Mouse (Mus musculus) midbrain, embryonic 14.5 days (tissue): ENCODE measurements around the gene Casz1. TPM values are rescaled to one million over a fixed set of nuclear protein-coding genes. Genes with fewer than 3 reads are reported as not detected.

Experiments used
- ATAC-seq: fragments of 200-750 bp; cut with Nextera tagmentation; 2 replicates; pipeline ENCODE4 v1.8.0; 2017; ENCODE audit warnings: moderate number of reproducible peaks, moderate library complexity; ENCODE audit not compliant: low FRiP score, low TSS enrichment
- DNase-seq: peaks from one replicate; pipeline ENCODE4 v3.0.0-alpha.2; 2015
- H3K27ac ChIP-seq: fragments of 300-500 bp; sonication (generic); replicated peaks from 2 replicates; pipeline ENCODE4 v1.5.1; 2014; ENCODE audit warnings: mild to moderate bottlenecking, low read depth, low read length, moderate library complexity
- H3K27me3 ChIP-seq: fragments of 300-500 bp; sonication (generic); 2 replicates; pipeline ENCODE4 v1.6.1; 2014; ENCODE audit warnings: low read length, control low read depth, mixed read lengths; ENCODE audit not compliant: control insufficient read depth, insufficient read depth
- H3K36me3 ChIP-seq: fragments of 300-500 bp; sonication (generic); 2 replicates; pipeline ENCODE4 v1.6.1; 2014; ENCODE audit warnings: low read length, control low read depth; ENCODE audit not compliant: control insufficient read depth, insufficient read depth
- H3K4me1 ChIP-seq: fragments of 300-500 bp; sonication (generic); 2 replicates; pipeline ENCODE4 v1.6.1; 2014; ENCODE audit warnings: mild to moderate bottlenecking, antibody characterized with exemption, low read length, control low read depth; ENCODE audit not compliant: control insufficient read depth, insufficient read depth
- H3K4me2 ChIP-seq: fragments of 300-500 bp; sonication (generic); 2 replicates; pipeline ENCODE4 v1.6.1; 2014; ENCODE audit warnings: mild to moderate bottlenecking, low read length, moderate library complexity
- H3K4me3 ChIP-seq: fragments of 300-500 bp; sonication (generic); replicated peaks from 2 replicates; pipeline ENCODE4 v1.5.1; 2014; ENCODE audit warnings: low read depth, low read length
- H3K9ac ChIP-seq: fragments of 300-500 bp; sonication (generic); replicated peaks from 2 replicates; pipeline ENCODE4 v1.6.1; 2014; ENCODE audit warnings: mild to moderate bottlenecking, low read length, moderate library complexity
- H3K9me3 ChIP-seq: fragments of 300-500 bp; sonication (generic); 2 replicates; pipeline ENCODE4 v1.6.1; 2016; ENCODE audit warnings: low read length, control low read depth, mixed read lengths; ENCODE audit not compliant: control insufficient read depth
- WGBS: fragments of 180-500 bp; shearing (Covaris S2); extraction: QIAGEN DNeasy Blood & Tissue Kit; methylation state at CpG from one replicate; pipeline ENCODE4 v1.1.7; 2014; 5-methylcytosine and 5-hydroxymethylcytosine counted together
- polyA plus RNA-seq: library from polyadenylated mRNA; unstranded; fragments of >200 nt; fragmentation: Nextera tagmentation; extraction: Ambion mirVana; gene quantifications from 2 replicates; pipeline ENCODE4 v1.2.1, GENCODE M21; 2014

Gene Casz1
- polyA plus RNA-seq, 1 experiment from 2014 or later = 3.1 TPM

DNA sequence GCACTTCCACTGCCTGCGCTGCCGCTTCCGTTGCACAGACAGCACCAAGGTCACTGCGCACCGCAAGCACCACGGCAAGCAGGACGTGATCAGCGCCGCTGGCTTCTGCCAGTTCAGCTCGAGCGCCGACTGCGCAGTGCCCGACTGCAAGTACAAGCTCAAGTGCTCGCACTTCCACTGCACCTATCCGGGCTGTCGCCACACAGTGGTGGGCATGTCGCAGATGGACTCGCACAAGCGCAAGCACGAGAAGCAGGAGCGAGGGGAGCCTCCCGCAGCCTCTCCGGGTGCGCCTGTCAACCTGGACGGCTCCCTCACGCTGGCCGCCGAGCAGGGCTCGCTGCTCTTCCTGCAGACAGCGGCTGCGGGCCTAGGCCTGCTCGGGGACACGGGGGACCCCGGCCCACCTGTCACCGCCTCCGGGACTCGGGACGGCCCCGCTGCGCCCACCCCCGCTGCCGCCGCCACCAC is 147.6 kb downstream of the Casz1 start:
- 5% methylated on average over 44 of the region's 44 CpGs for WGBS
- Histone ChIP-seq H3K27me3 (peaks cover 47% of the 10 kb centered on the region), H3K27ac (no peak overlapping the region), H3K9me3 (no peaks in the 10 kb centered on the region), H3K4me1 (peaks cover 27% of the 10 kb centered on the region), H3K36me3 (no peaks in the 10 kb centered on the region), H3K9ac (peak overlapping the region; percentile 64), H3K4me3 (peak overlapping the region; percentile 44), H3K4me2 (peak overlapping the region; percentile 89)
- peak; percentile 68 for DNase-seq
- 0 out of 2 replicates have a peak, but pooled peaks have one; percentile 19 for ATAC-seq

DNA sequence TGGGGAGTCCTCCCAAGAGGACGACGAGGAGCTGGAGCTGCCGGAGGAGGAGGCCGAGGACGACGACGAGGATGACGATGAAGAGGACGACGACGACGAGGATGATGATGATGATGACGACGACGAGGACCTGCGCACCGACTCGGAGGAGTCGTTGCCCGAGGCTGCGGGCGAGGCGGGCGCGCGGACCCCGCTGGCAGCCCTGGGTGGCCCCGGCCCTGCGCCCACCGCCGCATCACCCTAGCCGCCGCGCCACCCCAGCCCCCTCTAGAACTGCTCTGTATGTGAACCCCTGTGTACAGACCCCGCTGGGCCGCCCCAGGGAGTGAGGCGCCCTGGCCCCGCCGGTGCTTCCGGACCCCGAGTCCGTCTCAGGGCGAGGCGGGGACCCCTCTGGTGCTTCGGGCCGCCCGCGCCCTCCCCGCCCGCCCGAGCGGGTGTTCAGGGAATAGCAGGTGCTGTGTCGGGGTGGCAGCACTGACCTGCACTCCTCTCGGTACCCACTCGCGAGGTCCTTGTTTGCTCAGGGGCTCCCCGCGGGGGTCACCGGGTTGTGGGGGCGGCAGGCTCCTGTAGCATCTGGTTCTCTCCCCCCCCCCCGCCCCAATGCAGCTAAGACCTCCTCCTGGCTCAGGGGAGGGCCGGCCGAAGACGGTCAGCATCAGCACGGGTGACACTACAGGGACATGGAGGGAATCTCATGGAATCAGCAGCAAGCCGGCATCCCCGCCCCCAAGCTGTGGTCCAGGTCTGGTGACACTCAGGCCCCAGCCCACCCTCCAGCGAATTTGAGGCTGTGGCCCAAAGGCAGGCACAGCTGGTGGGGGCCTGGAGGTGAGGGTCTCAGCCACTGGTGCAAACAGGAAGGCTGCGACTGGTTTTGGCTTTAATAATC is 148.3 kb downstream of the Casz1 start:
- H3K4me3 ChIP-seq = peak overlapping the region; percentile 44
- no peaks in the 10 kb centered on the region for H3K36me3 ChIP-seq
- peak; percentile 50 for DNase-seq
- ATAC-seq = peak; percentile 51; the same call in 1 of the 2 replicates
- H3K4me2 ChIP-seq = peak overlapping the region; percentile 89
- H3K4me1 ChIP-seq = peaks cover 27% of the 10 kb centered on the region
- WGBS = 7% methylated on average over 62 of the region's 69 CpGs
- H3K27ac ChIP-seq = no peak overlapping the region
- peak overlapping the region; percentile 64 for H3K9ac ChIP-seq
- no peaks in the 10 kb centered on the region for H3K9me3 ChIP-seq
- H3K27me3 ChIP-seq = peaks cover 43% of the 10 kb centered on the region

DNA sequence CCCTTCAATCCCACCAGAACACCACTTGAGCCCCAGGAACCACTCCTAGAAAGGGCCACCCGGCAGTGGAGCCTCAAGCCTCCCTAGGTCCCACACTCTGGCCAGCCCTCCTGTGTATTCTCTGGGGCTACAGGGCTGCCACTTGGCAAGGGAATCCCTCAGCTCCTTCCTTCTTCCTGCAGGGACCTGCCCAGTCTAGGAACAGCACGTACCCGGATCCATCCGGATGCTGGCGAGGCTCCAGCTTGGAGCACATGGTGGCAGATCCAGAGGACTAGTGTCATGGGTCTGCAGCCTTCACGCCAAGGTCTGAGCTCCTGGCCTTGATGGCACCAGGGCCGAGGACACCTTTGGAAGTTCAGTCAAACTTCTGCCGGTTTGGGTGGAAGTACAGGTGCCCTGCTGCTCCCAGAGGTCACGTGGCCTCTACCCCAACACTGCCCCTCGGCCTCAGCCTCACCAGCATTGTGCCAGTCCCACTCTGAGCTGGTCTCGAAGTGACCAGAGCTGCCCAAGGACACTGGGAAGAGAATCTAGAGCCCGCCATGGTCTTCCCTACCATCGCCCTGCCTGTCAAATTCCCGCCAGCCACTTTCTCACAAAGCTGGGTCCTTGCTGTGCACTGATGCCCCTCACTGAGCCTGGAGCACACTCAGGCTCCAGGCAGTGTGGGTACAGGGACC is 151.0 kb downstream of the Casz1 start:
- Histone ChIP-seq H3K27ac (no peak overlapping the region), H3K4me3 (no peak overlapping the region), H3K9me3 (no peaks in the 10 kb centered on the region), H3K27me3 (peaks cover 30% of the 10 kb centered on the region), H3K36me3 (no peaks in the 10 kb centered on the region), H3K4me2 (no peak overlapping the region), H3K4me1 (peaks cover 27% of the 10 kb centered on the region), H3K9ac (no peak overlapping the region)
- ATAC-seq (no peak), DNase-seq (no peak)
- 87% methylated on average over 14 of the region's 14 CpGs for WGBS

DNA sequence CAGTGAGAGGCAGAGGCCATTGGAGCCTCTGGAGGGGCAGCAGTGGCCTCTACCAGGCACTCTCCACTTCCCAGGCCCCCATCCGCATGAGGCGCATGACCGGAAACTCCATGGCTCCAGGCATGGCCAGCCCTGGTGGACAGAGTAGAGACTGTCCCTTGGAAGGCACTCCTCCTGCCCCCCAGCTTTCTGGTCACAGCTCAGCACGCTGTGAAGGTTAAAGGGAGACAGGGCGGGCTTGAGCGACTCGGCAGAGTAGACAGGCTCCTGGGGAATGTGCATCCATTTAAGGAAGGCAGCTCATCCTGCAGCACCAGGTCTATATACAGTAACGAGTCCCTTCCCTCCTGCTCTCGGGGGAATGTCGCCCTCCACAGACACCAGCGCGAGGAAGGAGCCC is 155.8 kb downstream of the Casz1 start:
- Histone ChIP-seq H3K4me1 (no peaks in the 10 kb centered on the region), H3K27me3 (no peaks in the 10 kb centered on the region), H3K27ac (no peak overlapping the region), H3K9ac (no peak overlapping the region), H3K36me3 (peaks cover 17% of the 10 kb centered on the region), H3K4me3 (no peak overlapping the region), H3K4me2 (no peak overlapping the region), H3K9me3 (no peaks in the 10 kb centered on the region)
- WGBS = 76% methylated on average over 12 of the region's 12 CpGs
- DNase-seq (no peak), ATAC-seq (no peak)

DNA sequence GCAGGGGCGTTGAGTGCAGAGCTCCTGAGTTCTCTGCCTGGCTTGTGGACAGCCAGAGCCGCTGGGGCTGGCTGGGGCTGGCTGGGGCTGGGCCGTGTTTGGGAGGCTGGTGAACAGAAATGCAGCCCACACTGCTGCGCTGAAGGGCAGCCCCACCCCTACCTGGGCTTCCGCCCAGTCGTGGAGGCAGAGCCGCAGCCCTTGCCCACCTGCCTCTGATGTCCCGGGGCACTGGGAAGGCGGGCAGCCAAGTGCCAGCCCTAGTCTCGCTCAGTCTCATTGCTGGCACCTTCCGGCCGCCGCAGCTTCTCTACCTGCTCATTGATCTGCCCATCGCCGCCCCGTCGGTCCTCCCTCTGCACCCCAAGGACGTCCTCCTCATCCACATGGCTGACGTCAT is 156.9 kb downstream of the Casz1 start:
- Histone ChIP-seq H3K9me3 (no peaks in the 10 kb centered on the region), H3K36me3 (peaks cover 20% of the 10 kb centered on the region), H3K4me1 (no peaks in the 10 kb centered on the region), H3K4me2 (no peak overlapping the region), H3K9ac (no peak overlapping the region), H3K27ac (no peak overlapping the region), H3K27me3 (no peaks in the 10 kb centered on the region), H3K4me3 (no peak overlapping the region)
- ATAC-seq = no peak
- WGBS = 96% methylated on average over 19 of the region's 19 CpGs
- no peak for DNase-seq

DNA sequence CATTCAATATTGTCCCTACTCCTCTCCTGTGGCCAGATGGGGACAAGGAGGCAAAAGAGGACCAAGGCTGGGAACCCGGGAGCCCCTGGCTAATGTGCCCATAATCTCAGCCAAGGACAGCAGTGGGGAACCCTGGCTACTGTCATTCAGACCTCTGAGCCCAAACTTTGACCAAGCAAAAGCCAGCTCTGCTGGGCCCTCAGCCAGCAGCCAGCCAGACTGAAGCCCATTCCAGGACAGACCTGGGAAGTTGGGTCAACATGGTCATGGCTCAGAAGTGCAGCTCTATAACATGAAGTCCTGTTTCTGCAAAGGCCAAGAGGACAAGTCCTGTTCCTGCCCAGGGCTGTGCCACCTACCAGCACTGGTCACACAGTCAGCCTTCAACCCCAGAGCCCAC is 157.9 kb downstream of the Casz1 start:
- no peaks in the 10 kb centered on the region for H3K27me3 ChIP-seq
- H3K9ac ChIP-seq = no peak overlapping the region
- no peak for ATAC-seq
- H3K4me3 ChIP-seq = no peak overlapping the region
- no peaks in the 10 kb centered on the region for H3K4me1 ChIP-seq
- peaks cover 20% of the 10 kb centered on the region for H3K36me3 ChIP-seq
- 100% methylated on average over 1 of the region's 1 CpGs for WGBS
- DNase-seq = no peak
- H3K9me3 ChIP-seq = no peaks in the 10 kb centered on the region
- H3K4me2 ChIP-seq = no peak overlapping the region
- H3K27ac ChIP-seq = no peak overlapping the region

DNA sequence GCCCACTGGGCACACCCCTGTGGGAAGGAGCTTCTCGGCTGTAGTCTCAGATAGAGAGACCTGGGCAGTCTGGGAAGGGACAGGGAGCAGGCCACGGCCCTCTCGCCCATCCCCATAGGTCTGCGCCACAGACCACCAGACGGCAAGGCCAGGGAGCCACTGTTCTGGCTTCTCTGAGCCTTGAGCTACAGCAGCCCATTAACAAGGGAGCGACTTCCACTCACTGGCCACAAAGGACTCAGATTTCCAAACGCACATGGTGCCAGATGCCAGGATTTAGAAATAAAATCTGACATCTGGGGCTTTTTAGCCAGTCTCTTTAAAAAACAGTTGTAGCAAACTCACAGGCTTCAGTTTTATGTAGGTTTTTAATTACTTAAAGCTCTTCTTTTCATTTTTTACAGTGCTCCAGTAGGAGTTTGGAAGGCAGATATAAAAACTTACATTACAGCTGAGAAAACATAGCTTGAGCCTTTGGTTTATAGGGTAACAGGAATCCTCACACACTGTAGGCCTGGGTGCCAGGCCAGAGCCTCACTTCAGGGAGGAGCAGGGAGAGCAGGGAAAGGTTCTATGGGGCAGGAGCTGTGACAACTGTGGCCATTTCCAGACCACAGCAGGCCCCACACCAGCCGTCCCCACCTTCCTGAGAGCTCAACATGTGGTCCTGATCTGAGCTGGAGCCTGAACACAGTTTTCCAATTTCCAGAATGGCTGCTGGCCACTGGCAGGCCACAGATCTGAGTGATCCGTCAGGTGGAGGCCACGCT is 160.5 kb downstream of the Casz1 start:
- WGBS = 85% methylated on average over 10 of the region's 10 CpGs
- no peak overlapping the region for H3K4me3 ChIP-seq
- H3K27ac ChIP-seq = no peak overlapping the region
- ATAC-seq (no peak), DNase-seq (no peak)
- no peaks in the 10 kb centered on the region for H3K27me3 ChIP-seq
- peaks cover 20% of the 10 kb centered on the region for H3K36me3 ChIP-seq
- no peaks in the 10 kb centered on the region for H3K9me3 ChIP-seq
- H3K4me1 ChIP-seq = no peaks in the 10 kb centered on the region
- H3K9ac ChIP-seq = no peak overlapping the region
- no peak overlapping the region for H3K4me2 ChIP-seq

DNA sequence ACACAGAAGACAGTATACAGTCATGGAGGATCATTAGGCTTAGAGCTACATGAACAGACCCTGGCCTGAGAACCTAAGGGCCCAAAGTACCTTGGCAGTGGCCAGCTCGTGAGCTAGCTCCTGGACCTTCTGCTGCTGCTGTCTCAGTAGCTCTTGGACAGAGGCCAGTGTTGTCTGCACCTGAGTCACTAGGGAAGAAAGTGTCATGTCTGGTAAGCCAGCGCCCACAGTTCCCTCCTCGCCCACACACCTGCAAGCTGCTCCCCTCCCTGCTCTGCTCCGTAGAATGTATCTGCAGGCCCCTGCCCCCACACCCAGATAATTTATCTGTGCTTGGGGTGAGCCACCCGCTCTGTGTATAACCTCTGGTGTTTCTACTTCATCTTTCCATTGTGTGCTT is 161.9 kb downstream of the Casz1 start:
- ATAC-seq = no peak
- Histone ChIP-seq H3K27me3 (no peaks in the 10 kb centered on the region), H3K9me3 (no peaks in the 10 kb centered on the region), H3K4me1 (0 out of 2 replicates have a peak, but pooled peaks cover 2% of the 10 kb centered on the region), H3K4me2 (no peak overlapping the region), H3K9ac (no peak overlapping the region), H3K36me3 (peaks cover 17% of the 10 kb centered on the region), H3K4me3 (no peak overlapping the region), H3K27ac (no peak overlapping the region)
- DNase-seq = no peak
- WGBS = 90% methylated on average over 5 of the region's 5 CpGs
